Mouse (Mus musculus) adrenal gland, postnatal 4 days (tissue): ENCODE data around the gene Aprt. TPM values are rescaled to one million over a fixed set of nuclear protein-coding genes. Genes with fewer than 3 reads are reported as not detected.

ENCODE experiments used
- DNase-seq, 2 experiments: peaks; one replicate each; pipeline ENCODE4 v3.0.0; 2021 to 2022; ENCODE audit warnings: low spot score in 2 of 2, mixed read lengths in 2 of 2
- long read RNA-seq, 2 experiments: library from polyadenylated mRNA; stranded (forward); transcript quantifications; one replicate each; pipeline ENCODE4 v2.0.0; 2021
- total RNA-seq, 2 experiments: library from RNA; stranded (reverse); gene quantifications; 2 replicates each; pipeline ENCODE4 v1.2.3; 2021

Aprt gene
- 10 to 100 TPM; 93.4 to 98.6 TPM for total RNA-seq
- long read RNA-seq, experiment 1, transcript Aprt-201 (5 exons, 849 nt), result major isoform, 63 of 75 reads
- long read RNA-seq, experiment 1, partial matches to known transcripts, result 3 of 75 reads
- long read RNA-seq, experiment 1, other reads (novel, unspliced or antisense), result 6 of 75 reads
- long read RNA-seq, experiment 2, transcript Aprt-201 (5 exons, 849 nt), result major isoform, 58 of 66 reads
- long read RNA-seq, experiment 2, partial matches to known transcripts, result 4 of 66 reads
- long read RNA-seq, experiment 2, other reads (novel, unspliced or antisense), result 2 of 66 reads

GRCm38 (mm10) chr8:122576648-122577022, at the start of gene Aprt:
TSS of gene Aprt (minus strand) at chr8:122576909.
- DNase-seq, result peak; percentile 67 to 89

GRCm38 (mm10) chr8:122625811-122626210, 49.1 kb upstream of the Aprt start:
- no peak for DNase-seq

- no peak for DNase-seq
These were observed 47.9 kb upstream of the Aprt start for GRCm38 (mm10) chr8:122624653-122625052.

- DNase-seq, result no peak
These were observed 47.3 kb upstream of the Aprt start for GRCm38 (mm10) chr8:122623844-122624642.

GRCm38 (mm10) chr8:122622727-122623126, 46.0 kb upstream of the Aprt start, which contains the start of gene Pabpn1l:
TSS of gene Pabpn1l (minus strand) at chr8:122622739.
- DNase-seq, result no peak

- no peak for DNase-seq
These were observed 43.7 kb upstream of the Aprt start for GRCm38 (mm10) chr8:122620446-122620845.

GRCm38 (mm10) chr8:122618660-122619378, 42.1 kb upstream of the Aprt start:
- DNase-seq, result no peak

- peak; percentile 64 to 69 for DNase-seq
These were observed 41.3 kb upstream of the Aprt start for GRCm38 (mm10) chr8:122617947-122618546.

GRCm38 (mm10) chr8:122616181-122616905, 39.6 kb upstream of the Aprt start:
- no peak for DNase-seq

GRCm38 (mm10) chr8:122611295-122612133, 34.8 kb upstream of the Aprt start, which contains the start of the genes Galns and Trappc2l:
TSS of gene Galns (minus strand) at chr8:122611463.
TSS of gene Trappc2l (plus strand) at chr8:122611640.
- peak; percentile 75 to 85 for DNase-seq

GRCm38 (mm10) chr8:122610612-122611277, 34.0 kb upstream of the Aprt start:
- DNase-seq, result no peak

GRCm38 (mm10) chr8:122610209-122610608, 33.5 kb upstream of the Aprt start:
- no peak for DNase-seq

GRCm38 (mm10) chr8:122606810-122607209, 30.1 kb upstream of the Aprt start:
- no peak for DNase-seq

GRCm38 (mm10) chr8:122605367-122605766, 28.7 kb upstream of the Aprt start:
- no peak for DNase-seq

- no peak for DNase-seq
These were observed 27.9 kb upstream of the Aprt start for GRCm38 (mm10) chr8:122604640-122605039.

- no peak for DNase-seq
These were observed 24.0 kb upstream of the Aprt start for GRCm38 (mm10) chr8:122600666-122601065.

GRCm38 (mm10) chr8:122596031-122596430, 19.3 kb upstream of the Aprt start:
- no peak for DNase-seq

GRCm38 (mm10) chr8:122593783-122594507, 17.2 kb upstream of the Aprt start:
- no peak for DNase-seq
